Mouse (Mus musculus) midbrain, embryonic 10.5 days (tissue): ENCODE results near the gene Gm6034. TPM values are rescaled to one million over a fixed set of nuclear protein-coding genes. Genes with fewer than 3 reads are reported as not detected.
"Not testable (repeated sequence)": the region's sequence is repeated elsewhere in the genome, so short reads cannot be mapped to it uniquely, and the experiment has no call there.

Experiments
- DNase-seq: peaks from one replicate; pipeline ENCODE4 v3.0.0-alpha.2; 2017; ENCODE audit warnings: low spot score
- H3K27ac ChIP-seq: fragments of 300-500 bp; sonication (generic); replicated peaks from 2 replicates; pipeline ENCODE4 v1.5.1; 2016; ENCODE audit warnings: mild to moderate bottlenecking
- H3K27me3 ChIP-seq: fragments of 300-500 bp; sonication (generic); 2 replicates; pipeline ENCODE4 v1.6.1; 2016; ENCODE audit warnings: low read depth, mild to moderate bottlenecking; ENCODE audit not compliant: poor library complexity, severe bottlenecking
- H3K36me3 ChIP-seq: fragments of 300-500 bp; sonication (generic); 2 replicates; pipeline ENCODE4 v1.6.1; 2016; ENCODE audit warnings: mild to moderate bottlenecking, moderate library complexity
- H3K4me1 ChIP-seq: fragments of 300-500 bp; sonication (generic); 2 replicates; pipeline ENCODE4 v1.6.1; 2016
- H3K4me3 ChIP-seq: fragments of 300-500 bp; sonication (generic); 2 replicates; pipeline ENCODE4 v1.5.1; 2016; ENCODE audit warnings: mild to moderate bottlenecking, moderate library complexity
- H3K9me3 ChIP-seq: fragments of 300-500 bp; sonication (generic); replicated peaks from 2 replicates; pipeline ENCODE4 v1.6.1; 2016; ENCODE audit warnings: mild to moderate bottlenecking
- WGBS: fragments of 180-500 bp; shearing (Covaris S2); methylation state at CpG from one replicate; pipeline ENCODE4 v1.1.7; 2016; 5-methylcytosine and 5-hydroxymethylcytosine counted together
- polyA plus RNA-seq: library from polyadenylated mRNA; unstranded; fragments of >200 nt; fragmentation: Nextera tagmentation; extraction: Ambion mirVana; gene quantifications from 2 replicates; pipeline ENCODE4 v1.2.1, GENCODE M21; 2016

Gm6034 gene
- polyA plus RNA-seq, 1 experiment from 2014 or later, result not detected

- Histone ChIP-seq H3K4me3 (no peak overlapping the region), H3K27me3 (no peaks in the 10 kb centered on the region), H3K4me1 (no peaks in the 10 kb centered on the region), H3K36me3 (peaks cover 27% of the 10 kb centered on the region), H3K27ac (no peak overlapping the region), H3K9me3 (peaks cover 14% of the 10 kb centered on the region)
- DNase-seq, result no peak
- 93% methylated on average over 7 of the region's 7 CpGs for WGBS
These were observed 39.4 kb upstream of the Gm6034 start for GRCm38 (mm10) chr17:36003331-36003730.

DNA sequence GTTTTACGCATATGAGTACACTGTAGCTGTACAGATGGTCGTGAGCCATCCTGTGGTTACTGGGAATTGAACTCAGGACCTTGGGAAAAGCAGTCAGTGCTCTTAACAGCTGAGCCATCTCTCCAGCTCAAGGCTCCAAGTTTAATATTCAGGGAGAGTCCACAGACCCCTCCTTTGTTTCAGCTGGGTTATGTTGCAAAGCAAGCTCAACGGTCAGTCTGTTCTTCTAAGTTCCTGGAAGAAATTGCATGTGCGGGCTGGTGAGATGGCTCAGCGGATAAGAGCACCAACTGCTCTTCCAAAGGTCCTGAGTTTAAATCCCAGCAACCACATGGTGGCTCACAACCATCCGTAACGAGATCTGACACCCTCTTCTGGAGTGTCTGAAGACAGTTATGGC is 38.4 kb upstream of the Gm6034 start:
- not testable (repeated sequence) for DNase-seq, H3K4me3 ChIP-seq, H3K27ac ChIP-seq, H3K4me1 ChIP-seq, H3K27me3 ChIP-seq
- 96% methylated on average over 7 of the region's 7 CpGs for WGBS
- H3K36me3 ChIP-seq, result peaks cover 27% of the 10 kb centered on the region
- peaks cover 14% of the 10 kb centered on the region for H3K9me3 ChIP-seq

GRCm38 (mm10) chr17:36014977-36015376 is 27.8 kb upstream of the Gm6034 start:
- no peaks in the 10 kb centered on the region; the same call in 1 of the 2 replicates for H3K9me3 ChIP-seq
- no peaks in the 10 kb centered on the region for H3K4me1 ChIP-seq
- WGBS, result 94% methylated on average over 5 of the region's 5 CpGs
- H3K36me3 ChIP-seq, result peaks cover 20% of the 10 kb centered on the region
- no peak for DNase-seq
- no peak overlapping the region for H3K4me3 ChIP-seq
- no peak overlapping the region for H3K27ac ChIP-seq
- H3K27me3 ChIP-seq, result no peaks in the 10 kb centered on the region

DNA sequence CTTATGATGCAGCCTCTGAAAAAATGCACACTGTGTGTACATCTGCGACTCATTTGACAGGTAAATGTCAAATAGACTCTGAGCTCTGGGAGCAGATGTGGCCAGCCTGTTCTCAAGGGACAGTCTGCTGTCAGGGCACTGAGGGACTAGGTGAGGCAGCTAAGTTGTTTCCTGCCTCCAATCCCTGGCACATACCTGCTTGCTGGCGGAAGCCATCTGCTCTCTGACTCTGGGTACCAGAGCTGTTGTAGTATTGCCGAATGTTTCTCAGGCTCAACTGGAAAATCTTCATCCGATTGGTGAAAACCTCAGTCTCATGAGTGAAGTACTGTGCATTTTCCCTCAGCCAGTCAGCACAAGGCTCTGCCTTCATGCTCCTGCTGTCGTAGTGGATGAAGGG is 25.7 kb upstream of the Gm6034 start:
- Histone ChIP-seq H3K27ac (no peak overlapping the region), H3K27me3 (no peaks in the 10 kb centered on the region), H3K36me3 (peaks cover 20% of the 10 kb centered on the region), H3K4me3 (no peak overlapping the region), H3K4me1 (peaks cover 12% of the 10 kb centered on the region), H3K9me3 (no peaks in the 10 kb centered on the region; the same call in 1 of the 2 replicates)
- WGBS, result 95% methylated on average over 5 of the region's 5 CpGs
- DNase-seq, result no peak

DNA sequence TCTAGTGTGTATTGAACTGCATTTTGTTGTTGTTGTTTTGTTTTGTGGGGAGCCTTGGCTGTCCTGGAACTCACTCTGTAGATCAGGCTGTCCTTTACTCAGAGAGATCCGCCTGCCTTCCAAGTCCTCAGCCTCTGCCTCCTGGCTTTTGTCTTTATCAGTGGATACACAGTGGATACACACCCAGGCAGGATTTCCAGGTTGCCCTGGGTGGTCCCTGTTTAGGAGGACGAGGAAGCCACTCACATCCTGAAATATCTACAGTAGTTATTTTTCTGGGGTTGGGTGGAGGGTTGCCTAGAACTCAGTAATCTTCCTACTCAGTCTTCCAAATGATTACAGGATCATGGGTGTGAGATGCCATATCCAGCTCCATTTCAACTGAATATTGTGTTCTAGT is 23.8 kb upstream of the Gm6034 start:
- 73% methylated on average over 2 of the region's 2 CpGs for WGBS
- no peak for DNase-seq
- peaks cover 12% of the 10 kb centered on the region for H3K4me1 ChIP-seq
- no peak overlapping the region for H3K27ac ChIP-seq
- H3K27me3 ChIP-seq, result no peaks in the 10 kb centered on the region
- no peak overlapping the region for H3K4me3 ChIP-seq
- peaks cover 19% of the 10 kb centered on the region for H3K36me3 ChIP-seq
- H3K9me3 ChIP-seq, result no peaks in the 10 kb centered on the region; the same call in 1 of the 2 replicates

DNA sequence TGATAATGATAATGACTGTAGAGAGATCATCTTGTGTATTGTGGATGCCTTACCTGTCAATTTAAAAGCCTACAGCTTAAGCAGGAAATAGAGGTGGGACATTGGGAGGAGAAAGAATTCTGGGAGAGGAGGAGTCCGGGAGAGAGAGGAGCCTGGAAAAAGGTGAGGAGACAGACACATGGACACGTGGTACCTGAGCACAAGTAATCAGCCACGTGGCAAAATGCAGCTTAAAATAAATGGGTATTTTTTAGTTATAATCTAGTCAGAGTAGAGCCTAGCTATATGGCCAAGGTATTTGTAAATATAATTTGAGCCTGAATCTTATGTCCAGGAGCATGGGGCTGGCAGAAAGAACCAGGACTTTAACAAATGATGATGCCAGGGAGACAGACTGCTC is 23.2 kb upstream of the Gm6034 start:
- Histone ChIP-seq H3K36me3 (peaks cover 14% of the 10 kb centered on the region), H3K27ac (no peak overlapping the region), H3K4me1 (peaks cover 12% of the 10 kb centered on the region), H3K4me3 (no peak overlapping the region), H3K9me3 (no peaks in the 10 kb centered on the region; the same call in 1 of the 2 replicates), H3K27me3 (no peaks in the 10 kb centered on the region)
- DNase-seq, result no peak
- 76% methylated on average over 3 of the region's 3 CpGs for WGBS

DNA sequence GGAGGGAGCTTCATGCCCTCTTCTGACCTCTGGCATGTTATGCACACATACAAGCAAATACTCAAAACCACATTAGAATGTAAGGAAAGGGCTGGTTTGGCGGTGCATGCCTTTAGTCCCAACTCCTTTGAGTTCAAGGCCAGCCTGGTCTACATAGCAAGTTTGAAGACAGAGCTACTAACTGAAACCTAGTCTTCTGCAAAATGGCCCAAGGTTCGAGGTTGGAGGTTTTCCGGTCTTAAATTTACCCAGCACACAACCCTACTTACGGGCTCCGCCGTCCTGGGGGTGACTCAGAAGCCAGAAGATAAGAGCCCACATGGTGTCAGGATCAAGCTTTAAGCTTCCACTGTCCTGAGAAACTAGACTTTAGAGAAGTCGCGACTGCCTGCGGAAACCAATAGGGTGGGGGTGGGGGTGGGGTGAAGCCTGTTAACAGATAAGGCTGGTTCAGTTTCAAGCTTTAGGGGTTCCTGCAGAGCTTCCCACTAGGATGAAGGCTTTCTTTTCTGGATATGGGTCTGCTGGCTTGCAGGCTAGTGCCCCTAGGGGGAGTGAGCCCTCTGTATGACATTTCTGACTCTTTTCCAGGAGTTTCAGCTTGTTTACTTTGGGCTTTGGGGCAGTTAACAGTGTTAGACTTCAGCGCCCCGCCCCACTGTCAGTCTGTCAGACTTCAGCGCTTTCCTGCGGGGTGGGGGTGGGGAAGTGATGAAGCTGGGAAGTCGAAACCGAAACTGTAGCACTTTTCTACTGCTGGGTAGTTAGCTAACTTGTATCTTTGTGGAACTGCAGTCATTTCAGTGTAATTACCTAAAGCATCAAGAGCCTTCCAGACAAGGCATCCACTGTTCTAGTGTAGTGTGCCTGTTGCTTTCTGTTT is 22.3 kb upstream of the Gm6034 start, which contains the start of gene H2-T24:
Gene H2-T24 (minus strand): TSS at position 370 of the 883 bp plus-strand sequence.
- no peaks in the 10 kb centered on the region for H3K27me3 ChIP-seq
- WGBS, result 43% methylated on average over 15 of the region's 15 CpGs
- H3K4me1 ChIP-seq, result peaks cover 14% of the 10 kb centered on the region
- peak within 1 kb of the TSS; percentile 42; the same call in 1 of the 2 replicates for H3K27ac ChIP-seq
- peak within 1 kb of the TSS; percentile 17; the same call in 1 of the 2 replicates for H3K4me3 ChIP-seq
- peak; percentile 35 for DNase-seq
- peaks cover 5% of the 10 kb centered on the region for H3K36me3 ChIP-seq
- no peaks in the 10 kb centered on the region for H3K9me3 ChIP-seq

DNA sequence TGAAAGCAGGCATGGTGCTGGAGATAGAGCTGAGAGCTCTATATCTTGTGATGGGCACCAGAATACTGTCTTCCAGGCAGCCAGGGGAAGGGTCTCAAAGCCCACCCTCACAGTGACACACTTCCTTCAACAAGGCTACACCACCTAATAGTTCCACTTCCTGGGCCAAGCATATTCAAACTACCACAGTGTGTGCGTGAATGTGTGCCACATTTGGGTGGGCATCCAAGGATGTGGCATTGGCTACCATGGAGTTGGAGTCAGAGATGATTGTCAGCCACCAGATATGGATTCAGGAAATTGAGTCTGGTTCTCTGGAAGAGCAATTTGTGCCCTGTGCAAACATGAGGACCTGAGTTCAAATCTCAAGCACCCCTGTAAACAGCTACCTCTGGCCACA is 21.5 kb upstream of the Gm6034 start:
- Histone ChIP-seq H3K4me3 (no peak overlapping the region), H3K27ac (no peak overlapping the region), H3K9me3 (no peaks in the 10 kb centered on the region), H3K36me3 (no peaks in the 10 kb centered on the region), H3K27me3 (no peaks in the 10 kb centered on the region), H3K4me1 (peaks cover 14% of the 10 kb centered on the region)
- DNase-seq, result no peak
- WGBS, result 81% methylated on average over 1 of the region's 1 CpGs

- H3K9me3 ChIP-seq, result no peaks in the 10 kb centered on the region
- H3K4me1 ChIP-seq, result peaks cover 14% of the 10 kb centered on the region
- no peaks in the 10 kb centered on the region for H3K36me3 ChIP-seq
- no peak overlapping the region for H3K4me3 ChIP-seq
- no peak overlapping the region for H3K27ac ChIP-seq
- no peak for DNase-seq
- H3K27me3 ChIP-seq, result no peaks in the 10 kb centered on the region
- WGBS, result 94% methylated on average over 9 of the region's 9 CpGs
These were observed 20.7 kb upstream of the Gm6034 start for GRCm38 (mm10) chr17:36022098-36022497.

GRCm38 (mm10) chr17:36022922-36023321 is 19.8 kb upstream of the Gm6034 start:
- Histone ChIP-seq H3K9me3 (no peaks in the 10 kb centered on the region), H3K27me3 (no peaks in the 10 kb centered on the region), H3K36me3 (no peaks in the 10 kb centered on the region), H3K4me1 (peaks cover 14% of the 10 kb centered on the region), H3K4me3 (no peak overlapping the region), H3K27ac (no peak overlapping the region)
- WGBS, result 92% methylated on average over 6 of the region's 6 CpGs
- no peak for DNase-seq

GRCm38 (mm10) chr17:36023710-36024654 is 18.8 kb upstream of the Gm6034 start:
- Histone ChIP-seq H3K4me1 (peaks cover 14% of the 10 kb centered on the region), H3K4me3 (no peak overlapping the region), H3K27me3 (no peaks in the 10 kb centered on the region), H3K27ac (no peak overlapping the region), H3K36me3 (no peaks in the 10 kb centered on the region), H3K9me3 (no peaks in the 10 kb centered on the region)
- 79% methylated on average over 9 of the region's 9 CpGs for WGBS
- DNase-seq, result no peak

- no peaks in the 10 kb centered on the region for H3K27me3 ChIP-seq
- no peaks in the 10 kb centered on the region for H3K9me3 ChIP-seq
- H3K27ac ChIP-seq, result no peak overlapping the region
- WGBS, result 71% methylated on average over 5 of the region's 5 CpGs
- H3K4me1 ChIP-seq, result peaks cover 17% of the 10 kb centered on the region
- H3K4me3 ChIP-seq, result no peak overlapping the region
- H3K36me3 ChIP-seq, result no peaks in the 10 kb centered on the region
- no peak for DNase-seq
These were observed 17.6 kb upstream of the Gm6034 start for GRCm38 (mm10) chr17:36025197-36025596.
